Mouse (Mus musculus): ENCODE results near the gene Pold1.

DNA sequence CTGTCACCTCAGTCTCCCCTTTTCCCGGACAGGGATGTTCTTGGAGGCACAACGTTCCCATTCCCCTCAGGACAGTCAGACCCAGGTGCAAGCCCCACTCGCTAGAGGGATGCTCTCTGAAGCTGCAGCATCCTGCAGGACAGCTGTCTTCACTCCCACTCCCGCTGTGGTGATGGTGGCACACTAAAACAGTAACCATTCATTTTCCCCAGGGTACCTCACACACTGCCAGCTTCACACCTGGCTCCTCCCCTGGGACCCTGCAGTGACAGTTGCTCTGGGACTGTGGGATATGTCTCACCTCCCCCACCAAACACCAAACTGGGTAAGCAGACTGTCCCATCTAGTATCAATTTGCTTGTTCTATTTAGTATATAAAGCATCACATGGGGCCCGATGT lies 924 bp downstream of the Pold1 start:
- no peak for TF ChIP-seq CTCF (IDR thresholded peaks at IDR 0.05; ENCODE audit: borderline replicate concordance, extremely low read depth, insufficient read depth, insufficient read length)
- no peak for TF ChIP-seq POLR2A (IDR thresholded peaks at IDR 0.05; ENCODE audit: borderline replicate concordance, extremely low read depth, insufficient read depth, insufficient read length, poor library complexity, severe bottlenecking)
